Mouse (Mus musculus) hematopoietic stem cell, adult 5-6 weeks (primary cell): ENCODE results near the gene Kdm4c. TPM values are rescaled to one million over a fixed set of nuclear protein-coding genes. Genes with fewer than 3 reads are reported as not detected.

Source experiments
- total RNA-seq: library from RNA; stranded (forward); fragments of 172-1452, 232-1000 nt; gene quantifications from 2 replicates; pipeline ENCODE4 v1.2.3, GENCODE M21; 2017

Kdm4c gene
- total RNA-seq, 1 experiment from 2014 or later: 32.0 TPM

Other genes with a start within 250 kb of the Kdm4c start
- gene Frmd3, start 229.1 kb upstream of the Kdm4c start, total RNA-seq: not detected in 2 replicates